Mouse (Mus musculus) kidney, embryonic 15.5 days (tissue): ENCODE results near the gene Fndc3a. TPM values are rescaled to one million over a fixed set of nuclear protein-coding genes. Genes with fewer than 3 reads are reported as not detected.

Experiments
- ATAC-seq: fragments of 200-750 bp; cut with Nextera tagmentation; replicated peaks from 2 replicates; pipeline ENCODE4 v1.8.0; 2017; ENCODE audit warnings: moderate TSS enrichment; ENCODE audit not compliant: low FRiP score
- H3K27ac ChIP-seq: fragments of 300-500 bp; sonication (generic); 2 replicates; pipeline ENCODE4 v1.5.1; 2015; ENCODE audit warnings: mild to moderate bottlenecking, inconsistent platforms
- H3K27me3 ChIP-seq: fragments of 300-500 bp; sonication (generic); 2 replicates; pipeline ENCODE4 v1.6.1; 2015; ENCODE audit warnings: inconsistent platforms
- H3K36me3 ChIP-seq: fragments of 300-500 bp; sonication (generic); 2 replicates; pipeline ENCODE4 v1.6.1; 2015; ENCODE audit warnings: inconsistent platforms
- H3K4me1 ChIP-seq: fragments of 300-500 bp; sonication (generic); 2 replicates; pipeline ENCODE4 v1.6.1; 2015; ENCODE audit warnings: inconsistent platforms
- H3K4me2 ChIP-seq: fragments of 300-500 bp; sonication (generic); 2 replicates; pipeline ENCODE4 v1.6.1; 2015; ENCODE audit warnings: moderate library complexity, mild to moderate bottlenecking, inconsistent platforms
- H3K4me3 ChIP-seq: fragments of 300-500 bp; sonication (generic); replicated peaks from 2 replicates; pipeline ENCODE4 v1.5.1; 2015; ENCODE audit warnings: mild to moderate bottlenecking, inconsistent platforms
- H3K9ac ChIP-seq: fragments of 300-500 bp; sonication (generic); 2 replicates; pipeline ENCODE4 v1.6.1; 2015; ENCODE audit warnings: mild to moderate bottlenecking, inconsistent platforms
- H3K9me3 ChIP-seq: fragments of 300-500 bp; sonication (generic); replicated peaks from 2 replicates; pipeline ENCODE4 v1.6.1; 2016; ENCODE audit warnings: inconsistent platforms
- WGBS: fragments of 180-500 bp; shearing (Covaris S2); methylation state at CpG from one replicate; pipeline ENCODE4 v1.1.7; 2015; ENCODE audit warnings: mixed read lengths; 5-methylcytosine and 5-hydroxymethylcytosine counted together
- polyA plus RNA-seq: library from polyadenylated mRNA; unstranded; fragments of >200 nt; fragmentation: Nextera tagmentation; extraction: Ambion mirVana; gene quantifications from 2 replicates; pipeline ENCODE4 v1.2.1, GENCODE M21; 2015

Fndc3a gene
- polyA plus RNA-seq, 1 experiment from 2014 or later: 55.4 TPM

DNA sequence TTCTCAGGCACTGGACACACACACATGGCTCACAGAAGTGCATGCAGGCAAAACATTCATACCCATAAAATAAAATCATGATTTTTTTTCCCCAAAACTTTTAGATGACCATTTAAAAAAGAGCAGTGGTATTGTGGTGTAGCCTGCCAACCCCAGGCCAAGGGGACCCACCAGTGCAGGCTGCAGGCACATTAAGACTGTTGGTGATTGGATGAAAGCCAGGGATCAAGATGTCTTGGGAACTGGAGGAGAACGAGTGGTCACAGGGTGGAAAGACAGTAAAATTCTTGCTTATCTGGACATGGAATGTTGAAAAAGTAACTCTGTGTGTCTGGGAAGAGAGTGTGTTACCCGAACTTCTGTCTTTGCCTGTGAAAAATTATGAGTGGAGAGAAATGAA lies 190.2 kb downstream of the Fndc3a start:
- no peak for ATAC-seq
- WGBS: 38% methylated on average over 2 of the region's 2 CpGs
- H3K9ac ChIP-seq: no peak overlapping the region
- no peaks in the 10 kb centered on the region for H3K27me3 ChIP-seq
- H3K9me3 ChIP-seq: no peaks in the 10 kb centered on the region
- no peaks in the 10 kb centered on the region for H3K36me3 ChIP-seq
- no peak overlapping the region for H3K27ac ChIP-seq
- no peaks in the 10 kb centered on the region for H3K4me1 ChIP-seq
- H3K4me3 ChIP-seq: no peak overlapping the region
- H3K4me2 ChIP-seq: no peak overlapping the region

DNA sequence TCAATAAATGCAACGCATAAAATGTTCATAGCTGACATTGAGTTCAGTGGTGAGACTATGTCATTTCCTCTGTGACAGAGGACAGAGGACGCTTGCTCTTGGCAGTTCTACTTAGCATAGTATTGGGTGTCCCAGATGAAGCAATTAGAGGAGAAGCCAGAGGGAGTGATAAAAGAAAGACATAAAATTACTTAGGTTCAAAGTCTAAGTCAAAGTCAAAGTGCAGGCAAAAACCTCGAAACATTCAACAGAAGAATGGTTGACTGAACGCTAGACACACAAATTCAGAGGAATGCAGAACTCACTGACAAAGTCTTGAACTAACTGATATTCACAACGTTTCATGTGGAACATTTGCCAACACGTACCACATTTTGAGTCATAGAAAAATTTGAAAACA lies 191.0 kb downstream of the Fndc3a start:
- no peak for ATAC-seq
- no peak overlapping the region for H3K27ac ChIP-seq
- no peaks in the 10 kb centered on the region for H3K9me3 ChIP-seq
- H3K36me3 ChIP-seq: no peaks in the 10 kb centered on the region
- H3K27me3 ChIP-seq: no peaks in the 10 kb centered on the region
- no peak overlapping the region for H3K9ac ChIP-seq
- H3K4me3 ChIP-seq: no peak overlapping the region
- 55% methylated on average over 6 of the region's 6 CpGs for whole genome bisulfite sequencing
- no peak overlapping the region for H3K4me2 ChIP-seq
- no peaks in the 10 kb centered on the region for H3K4me1 ChIP-seq

DNA sequence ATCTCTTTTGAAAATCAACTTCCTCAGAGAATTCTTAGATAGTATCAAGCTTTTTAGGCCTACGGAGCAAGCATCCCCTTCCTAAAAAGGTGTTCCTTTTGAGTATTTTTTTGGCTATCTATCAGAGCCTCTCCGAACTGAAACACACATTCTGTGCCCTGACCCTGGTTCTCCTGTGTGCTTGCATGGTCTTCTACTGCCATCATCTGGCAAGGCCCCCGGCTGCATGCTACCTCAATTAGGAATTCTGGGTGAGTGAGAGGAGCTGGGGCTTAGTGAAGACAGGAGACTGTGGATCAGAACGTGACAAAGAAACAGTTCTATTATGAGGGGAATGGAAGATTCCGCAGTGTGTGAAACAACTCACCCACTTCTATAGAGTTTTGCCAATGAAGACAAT lies 193.4 kb downstream of the Fndc3a start:
- no peak overlapping the region for H3K4me3 ChIP-seq
- H3K4me1 ChIP-seq: no peaks in the 10 kb centered on the region
- ATAC-seq: no peak
- H3K27ac ChIP-seq: no peak overlapping the region
- no peak overlapping the region for H3K4me2 ChIP-seq
- H3K27me3 ChIP-seq: no peaks in the 10 kb centered on the region
- H3K9ac ChIP-seq: no peak overlapping the region
- no peaks in the 10 kb centered on the region for H3K9me3 ChIP-seq
- H3K36me3 ChIP-seq: no peaks in the 10 kb centered on the region
- 23% methylated on average over 5 of the region's 5 CpGs for WGBS

DNA sequence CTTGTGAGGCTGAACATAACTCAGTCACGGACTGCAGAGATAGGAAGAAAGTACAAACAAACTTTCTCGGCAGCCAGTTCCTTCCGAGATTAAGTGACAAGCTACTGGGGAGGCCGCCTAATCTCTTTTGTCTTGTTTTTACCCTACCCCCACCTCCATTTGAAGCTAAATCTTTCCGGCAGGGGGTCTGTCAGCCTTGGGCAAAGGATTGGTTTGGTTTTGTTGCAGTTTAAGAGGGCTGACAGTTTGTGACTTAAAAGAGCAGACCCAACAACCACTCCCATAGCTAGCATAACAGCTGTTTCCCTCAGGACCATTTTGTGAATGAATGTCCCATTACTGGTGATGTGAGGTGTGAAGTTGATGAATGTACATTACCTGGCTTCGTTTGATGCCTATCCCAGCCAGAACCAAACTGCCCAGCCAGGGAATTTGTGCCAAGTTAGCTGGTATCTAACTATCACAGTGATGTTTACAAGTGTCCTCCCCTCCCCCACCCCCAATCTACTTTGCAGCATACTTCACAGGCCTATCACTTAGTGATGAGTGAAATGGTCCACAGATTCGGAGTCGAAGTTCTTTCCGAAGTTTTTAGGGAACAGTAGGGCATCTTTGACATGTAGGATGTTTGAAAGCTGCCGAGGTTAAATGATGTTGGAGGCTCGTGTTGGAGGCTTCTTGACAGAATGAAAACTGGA lies 202.9 kb downstream of the Fndc3a start:
- Histone ChIP-seq H3K9ac (peak overlapping the region; percentile 23; the same call in 1 of the 2 replicates), H3K4me2 (peak overlapping the region; percentile 69), H3K36me3 (no peaks in the 10 kb centered on the region), H3K27me3 (0 out of 2 replicates have a peak, but pooled peaks cover 3% of the 10 kb centered on the region), H3K4me1 (peaks cover 10% of the 10 kb centered on the region; the same call in 1 of the 2 replicates), H3K27ac (0 out of 2 replicates have a peak overlapping the region, but pooled peaks have one; percentile 13), H3K9me3 (no peaks in the 10 kb centered on the region), H3K4me3 (peak overlapping the region; percentile 41)
- no peak; the same call in 1 of the 2 replicates for ATAC-seq
- 21% methylated on average over 11 of the region's 11 CpGs for WGBS

DNA sequence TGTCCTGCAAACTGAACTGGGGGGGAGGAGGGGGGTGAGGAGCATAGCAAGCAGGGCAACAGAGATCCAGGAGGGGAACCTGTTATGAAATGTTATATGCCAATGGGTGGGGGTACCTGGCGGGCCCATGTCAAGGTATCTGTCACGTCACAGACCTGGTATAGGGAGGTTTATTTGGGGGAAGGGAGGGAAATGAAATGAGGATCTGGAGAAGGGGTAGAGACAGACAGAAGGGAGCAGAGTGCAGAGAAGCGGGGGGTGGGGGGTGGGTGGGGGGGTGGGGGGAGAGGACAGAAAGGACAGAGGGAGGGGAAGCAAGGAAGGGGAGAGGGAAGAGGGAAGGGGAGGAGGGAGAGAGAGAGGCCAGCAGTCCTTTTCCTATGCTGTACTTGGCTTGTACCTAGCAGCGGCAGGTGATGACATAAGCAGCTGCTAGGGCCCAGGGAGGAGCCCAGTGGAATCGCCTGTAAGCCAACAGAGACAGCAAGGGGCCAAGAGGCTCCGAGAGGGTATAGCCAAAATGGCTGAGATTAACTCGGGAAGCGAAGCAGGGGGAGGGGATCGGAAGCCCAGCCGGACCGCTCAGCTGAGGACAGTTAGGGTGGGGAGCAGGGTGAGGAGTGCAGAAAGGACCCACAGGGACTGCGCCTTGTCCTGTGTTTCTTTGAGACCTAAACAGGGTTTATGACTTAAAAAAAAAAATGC lies 203.6 kb downstream of the Fndc3a start:
- H3K4me2 ChIP-seq: peak overlapping the region; percentile 69
- H3K27me3 ChIP-seq: 0 out of 2 replicates have a peak, but pooled peaks cover 3% of the 10 kb centered on the region
- H3K4me1 ChIP-seq: peaks cover 10% of the 10 kb centered on the region; the same call in 1 of the 2 replicates
- H3K9me3 ChIP-seq: no peaks in the 10 kb centered on the region
- H3K27ac ChIP-seq: 0 out of 2 replicates have a peak overlapping the region, but pooled peaks have one; percentile 13
- peak overlapping the region; percentile 41 for H3K4me3 ChIP-seq
- WGBS: 13% methylated on average over 12 of the region's 12 CpGs
- peak overlapping the region; percentile 23; the same call in 1 of the 2 replicates for H3K9ac ChIP-seq
- H3K36me3 ChIP-seq: no peaks in the 10 kb centered on the region
- ATAC-seq: peak; percentile 83

DNA sequence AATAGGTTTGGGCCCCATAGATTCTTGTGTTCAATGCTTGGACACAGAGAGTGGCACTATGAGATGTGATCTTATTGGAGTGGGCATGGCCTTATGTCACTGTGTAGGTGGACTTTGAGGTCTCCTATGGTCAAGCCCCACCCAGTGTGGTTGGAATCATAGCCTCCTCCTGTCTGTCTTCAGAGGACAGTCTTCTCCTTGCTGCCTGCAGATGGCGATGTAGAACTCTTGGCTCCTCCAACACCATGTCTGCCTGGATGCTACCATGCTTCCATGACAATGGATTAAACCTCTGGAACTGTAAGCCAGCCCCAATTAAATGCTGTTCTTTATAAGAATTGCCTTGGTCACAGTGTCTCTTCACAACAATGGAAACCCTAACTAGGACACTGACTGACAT lies 204.8 kb downstream of the Fndc3a start:
- H3K4me1 ChIP-seq: peaks cover 10% of the 10 kb centered on the region; the same call in 1 of the 2 replicates
- no peaks in the 10 kb centered on the region for H3K36me3 ChIP-seq
- 96% methylated on average over 1 of the region's 1 CpGs for WGBS
- H3K4me2 ChIP-seq: no peak overlapping the region
- no peak overlapping the region for H3K9ac ChIP-seq
- H3K9me3 ChIP-seq: no peaks in the 10 kb centered on the region
- no peak overlapping the region for H3K27ac ChIP-seq
- H3K27me3 ChIP-seq: 0 out of 2 replicates have a peak, but pooled peaks cover 3% of the 10 kb centered on the region
- no peak; the same call in 1 of the 2 replicates for ATAC-seq
- H3K4me3 ChIP-seq: no peak overlapping the region

DNA sequence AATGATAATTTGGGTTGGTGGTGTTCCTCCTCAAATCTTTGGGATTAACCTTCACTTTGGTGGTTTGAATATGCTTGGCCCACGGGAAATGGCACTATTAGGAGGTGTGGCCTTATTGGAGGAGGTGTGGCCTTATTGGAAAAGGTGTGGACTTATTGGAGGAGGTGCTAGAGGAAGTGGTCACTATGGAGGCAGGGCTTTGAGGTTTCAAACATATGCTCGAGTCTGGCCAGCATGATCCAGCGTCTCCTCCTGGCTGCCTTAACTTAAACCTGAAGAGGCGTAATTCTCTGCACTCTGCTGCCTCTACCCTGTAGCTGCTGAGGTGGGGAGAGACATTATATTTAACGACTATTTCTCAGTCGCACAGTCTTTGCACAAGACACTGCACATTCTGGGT lies 206.6 kb downstream of the Fndc3a start:
- Histone ChIP-seq H3K9ac (no peak overlapping the region), H3K4me1 (peaks cover 10% of the 10 kb centered on the region; the same call in 1 of the 2 replicates), H3K4me3 (no peak overlapping the region), H3K9me3 (no peaks in the 10 kb centered on the region), H3K36me3 (no peaks in the 10 kb centered on the region), H3K4me2 (no peak overlapping the region), H3K27ac (no peak overlapping the region), H3K27me3 (0 out of 2 replicates have a peak, but pooled peaks cover 3% of the 10 kb centered on the region)
- ATAC-seq: no peak
- WGBS: 55% methylated on average over 6 of the region's 6 CpGs

DNA sequence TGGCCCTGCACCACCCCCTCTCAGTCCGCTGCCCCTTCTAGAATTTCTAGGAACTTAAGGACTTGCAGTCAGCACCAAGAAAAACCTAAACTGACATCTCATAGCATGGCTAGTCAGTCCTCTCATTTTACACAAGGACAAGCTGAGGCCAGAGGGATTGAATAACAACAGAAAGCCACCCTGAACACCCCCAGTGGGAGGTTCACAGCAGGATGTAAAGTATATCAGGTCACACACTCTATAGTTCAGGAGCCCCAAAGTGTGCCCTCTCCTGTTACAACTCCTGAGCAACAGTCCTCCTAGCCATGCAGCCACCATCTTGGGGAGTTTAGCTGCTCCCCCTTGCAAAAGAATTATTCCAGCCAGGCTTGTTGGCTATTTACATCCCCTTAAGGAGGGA lies 216.0 kb downstream of the Fndc3a start:
- no peak overlapping the region for H3K4me2 ChIP-seq
- no peaks in the 10 kb centered on the region for H3K4me1 ChIP-seq
- H3K36me3 ChIP-seq: no peaks in the 10 kb centered on the region
- H3K27ac ChIP-seq: no peak overlapping the region
- no peaks in the 10 kb centered on the region for H3K9me3 ChIP-seq
- WGBS: 47% methylated on average over 1 of the region's 1 CpGs
- ATAC-seq: peak; percentile 65
- H3K9ac ChIP-seq: no peak overlapping the region
- H3K27me3 ChIP-seq: no peaks in the 10 kb centered on the region
- no peak overlapping the region for H3K4me3 ChIP-seq

DNA sequence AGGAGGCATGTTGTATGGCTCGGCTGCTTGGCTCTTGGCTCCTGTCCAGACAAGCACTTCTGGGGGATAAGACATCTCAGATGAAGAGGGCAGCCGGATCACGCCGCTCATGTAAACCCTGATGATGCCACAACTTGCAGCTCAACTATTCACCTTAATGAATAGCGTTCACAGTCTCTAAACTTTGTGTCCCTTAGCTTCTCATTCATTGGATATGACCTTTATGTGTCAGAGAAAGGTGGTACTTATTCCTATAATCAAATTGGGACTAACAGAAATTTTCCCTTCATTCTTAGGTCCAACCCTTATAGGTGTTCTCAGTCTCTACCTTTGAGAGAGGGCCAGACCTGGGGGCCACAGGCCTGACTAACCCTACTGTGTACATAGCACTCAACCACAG lies 218.1 kb downstream of the Fndc3a start, which contains the start of gene Gm9195:
Gene Gm9195 (minus strand): TSS at position 101 of the 400 bp plus-strand sequence.
- WGBS: 80% methylated on average over 5 of the region's 5 CpGs

DNA sequence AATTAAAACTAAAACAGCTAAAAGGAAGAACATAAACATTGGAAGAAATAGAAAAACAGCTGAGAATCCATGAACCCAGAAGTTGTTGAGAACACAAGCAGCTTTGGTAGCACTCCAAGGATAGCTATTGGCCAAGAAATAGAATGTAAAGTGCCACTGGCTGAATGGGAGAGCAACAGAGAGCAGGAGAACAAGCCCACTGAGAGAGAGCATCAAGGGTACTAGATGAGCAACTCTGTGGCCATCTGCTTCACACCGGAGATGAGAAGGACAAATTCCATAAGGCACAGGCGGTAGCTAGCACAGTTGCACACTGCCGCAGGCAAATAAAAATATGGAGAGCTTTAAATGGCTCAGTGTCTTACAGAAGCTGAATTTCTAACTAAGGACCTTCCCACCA lies 219.4 kb downstream of the Fndc3a start:
- Histone ChIP-seq H3K27ac (no peak overlapping the region), H3K4me3 (no peak overlapping the region), H3K9me3 (no peaks in the 10 kb centered on the region), H3K4me2 (no peak overlapping the region), H3K4me1 (no peaks in the 10 kb centered on the region), H3K9ac (no peak overlapping the region), H3K27me3 (no peaks in the 10 kb centered on the region), H3K36me3 (no peaks in the 10 kb centered on the region)
- no peak for ATAC-seq
- WGBS: 96% methylated on average over 3 of the region's 3 CpGs

More for the DNA sequence above, 218.1 kb downstream of the Fndc3a start, which contains the start of gene Gm9195:
- no peak within 1 kb of the TSS for H3K4me2 ChIP-seq
- ATAC-seq: no peak
- H3K27me3 ChIP-seq: no peaks in the 10 kb centered on the region
- H3K9ac ChIP-seq: no peak within 1 kb of the TSS
- H3K36me3 ChIP-seq: no peaks in the 10 kb centered on the region
- H3K4me3 ChIP-seq: no peak within 1 kb of the TSS
- H3K9me3 ChIP-seq: no peaks in the 10 kb centered on the region
- no peak within 1 kb of the TSS for H3K27ac ChIP-seq
- H3K4me1 ChIP-seq: no peaks in the 10 kb centered on the region
